Mouse (Mus musculus) forebrain, embryonic 11.5 days (tissue): ENCODE measurements around the gene Lix1. TPM values are rescaled to one million over a fixed set of nuclear protein-coding genes. Genes with fewer than 3 reads are reported as not detected.

ENCODE experiments used
- ATAC-seq: fragments of 200-750 bp; cut with Nextera tagmentation; replicated peaks from 2 replicates; pipeline ENCODE4 v1.8.0; 2017; ENCODE audit warnings: moderate TSS enrichment; ENCODE audit not compliant: low FRiP score
- DNase-seq: peaks from one replicate; pipeline ENCODE4 v3.0.0-alpha.2; 2017; ENCODE audit warnings: low spot score
- H3K27ac ChIP-seq: fragments of 300-500 bp; sonication (generic); 2 replicates; pipeline ENCODE4 v1.5.1; 2014; ENCODE audit warnings: low read depth, low read length
- H3K27me3 ChIP-seq: fragments of 300-500 bp; sonication (generic); 2 replicates; pipeline ENCODE4 v1.6.1; 2014; ENCODE audit warnings: mild to moderate bottlenecking, low read length, mixed read lengths; ENCODE audit not compliant: control insufficient read depth, insufficient read depth
- H3K36me3 ChIP-seq: fragments of 300-500 bp; sonication (generic); 2 replicates; pipeline ENCODE4 v1.6.1; 2014; ENCODE audit warnings: mild to moderate bottlenecking, low read length, moderate library complexity, mixed read lengths; ENCODE audit not compliant: control insufficient read depth, insufficient read depth
- H3K4me1 ChIP-seq: fragments of 300-500 bp; sonication (generic); replicated peaks from 2 replicates; pipeline ENCODE4 v1.6.1; 2014; ENCODE audit warnings: low read length, mixed read lengths; ENCODE audit not compliant: control insufficient read depth, insufficient read depth
- H3K4me2 ChIP-seq: fragments of 300-500 bp; sonication (generic); 2 replicates; pipeline ENCODE4 v1.6.1; 2014; ENCODE audit warnings: low read depth, mild to moderate bottlenecking, low read length, moderate library complexity, mixed read lengths; ENCODE audit not compliant: severe bottlenecking
- H3K4me3 ChIP-seq: fragments of 300-500 bp; sonication (generic); 2 replicates; pipeline ENCODE4 v1.5.1; 2014; ENCODE audit warnings: low read depth, low read length
- H3K9ac ChIP-seq: fragments of 300-500 bp; sonication (generic); 2 replicates; pipeline ENCODE4 v1.6.1; 2014; ENCODE audit warnings: low read length
- H3K9me3 ChIP-seq: fragments of 300-500 bp; sonication (generic); 2 replicates; pipeline ENCODE4 v1.6.1; 2016; ENCODE audit warnings: low read length, mixed read lengths; ENCODE audit not compliant: control insufficient read depth
- WGBS: fragments of 180-500 bp; shearing (Covaris S2); extraction: QIAGEN DNeasy Blood & Tissue Kit; methylation state at CpG from one replicate; pipeline ENCODE4 v1.1.7; 2014; 5-methylcytosine and 5-hydroxymethylcytosine counted together
- polyA plus RNA-seq: library from polyadenylated mRNA; unstranded; fragments of >200 nt; fragmentation: Nextera tagmentation; extraction: Ambion mirVana; gene quantifications from 2 replicates; pipeline ENCODE4 v1.2.1, GENCODE M21; 2014

Lix1 gene
- polyA plus RNA-seq, 1 experiment from 2014 or later, result 106 TPM

GRCm38 (mm10) chr17:17425308-17425813, 22.9 kb downstream of the Lix1 start:
- Histone ChIP-seq H3K4me3 (no peak overlapping the region), H3K36me3 (no peaks in the 10 kb centered on the region), H3K9me3 (no peaks in the 10 kb centered on the region), H3K27me3 (no peaks in the 10 kb centered on the region), H3K4me1 (0 out of 2 replicates have a peak, but pooled peaks cover 2% of the 10 kb centered on the region), H3K4me2 (no peak overlapping the region), H3K9ac (no peak overlapping the region), H3K27ac (no peak overlapping the region)
- DNase-seq, result peak; percentile 41
- peak; percentile 82 for ATAC-seq
- 10% methylated on average over 4 of the region's 4 CpGs for WGBS

GRCm38 (mm10) chr17:17425906-17426305, 23.4 kb downstream of the Lix1 start:
- ATAC-seq, result no peak
- H3K9ac ChIP-seq, result no peak overlapping the region
- H3K4me2 ChIP-seq, result no peak overlapping the region
- H3K4me3 ChIP-seq, result no peak overlapping the region
- no peak overlapping the region for H3K27ac ChIP-seq
- no peaks in the 10 kb centered on the region for H3K9me3 ChIP-seq
- 45% methylated on average over 3 of the region's 3 CpGs for WGBS
- 0 out of 2 replicates have a peak, but pooled peaks cover 2% of the 10 kb centered on the region for H3K4me1 ChIP-seq
- peak; percentile 42 for DNase-seq
- no peaks in the 10 kb centered on the region for H3K27me3 ChIP-seq
- no peaks in the 10 kb centered on the region for H3K36me3 ChIP-seq

- DNase-seq, result no peak
- no peaks in the 10 kb centered on the region for H3K9me3 ChIP-seq
- H3K36me3 ChIP-seq, result no peaks in the 10 kb centered on the region
- 85% methylated on average over 2 of the region's 2 CpGs for WGBS
- ATAC-seq, result no peak
- H3K27me3 ChIP-seq, result no peaks in the 10 kb centered on the region
- no peak overlapping the region for H3K4me3 ChIP-seq
- peaks cover 2% of the 10 kb centered on the region; the same call in 1 of the 2 replicates for H3K4me1 ChIP-seq
- H3K27ac ChIP-seq, result no peak overlapping the region
- no peak overlapping the region for H3K4me2 ChIP-seq
- H3K9ac ChIP-seq, result no peak overlapping the region
Measured at GRCm38 (mm10) chr17:17428888-17429287, 26.4 kb downstream of the Lix1 start.

GRCm38 (mm10) chr17:17433679-17434078, 31.2 kb downstream of the Lix1 start:
- H3K4me2 ChIP-seq, result no peak overlapping the region
- no peaks in the 10 kb centered on the region for H3K27me3 ChIP-seq
- no peaks in the 10 kb centered on the region for H3K9me3 ChIP-seq
- H3K4me3 ChIP-seq, result no peak overlapping the region
- 61% methylated on average over 4 of the region's 4 CpGs for WGBS
- H3K4me1 ChIP-seq, result no peaks in the 10 kb centered on the region; the same call in 1 of the 2 replicates
- DNase-seq (no peak), ATAC-seq (no peak)
- no peak overlapping the region for H3K27ac ChIP-seq
- H3K36me3 ChIP-seq, result no peaks in the 10 kb centered on the region
- H3K9ac ChIP-seq, result no peak overlapping the region

- Histone ChIP-seq H3K4me2 (no peak overlapping the region), H3K4me3 (no peak overlapping the region), H3K27me3 (no peaks in the 10 kb centered on the region), H3K27ac (no peak overlapping the region), H3K9me3 (no peaks in the 10 kb centered on the region), H3K4me1 (peaks cover 5% of the 10 kb centered on the region; the same call in 1 of the 2 replicates), H3K36me3 (no peaks in the 10 kb centered on the region), H3K9ac (no peak overlapping the region)
- no peak for ATAC-seq
- DNase-seq, result no peak
Measured at GRCm38 (mm10) chr17:17438576-17439191, 36.2 kb downstream of the Lix1 start.

- DNase-seq (no peak), ATAC-seq (peak; percentile 58; the same call in 1 of the 2 replicates)
- no peaks in the 10 kb centered on the region for H3K27me3 ChIP-seq
- H3K27ac ChIP-seq, result peak overlapping the region; percentile 62
- H3K9me3 ChIP-seq, result no peaks in the 10 kb centered on the region
- WGBS, result 25% methylated on average over 4 of the region's 4 CpGs
- no peaks in the 10 kb centered on the region; the same call in 1 of the 2 replicates for H3K36me3 ChIP-seq
- 0 out of 2 replicates have a peak overlapping the region, but pooled peaks have one; percentile 20 for H3K9ac ChIP-seq
- H3K4me1 ChIP-seq, result peaks cover 5% of the 10 kb centered on the region; the same call in 1 of the 2 replicates
- no peak overlapping the region for H3K4me2 ChIP-seq
- no peak overlapping the region for H3K4me3 ChIP-seq
Measured at GRCm38 (mm10) chr17:17441876-17442498, 39.5 kb downstream of the Lix1 start.

GRCm38 (mm10) chr17:17444297-17444886, 41.9 kb downstream of the Lix1 start:
- WGBS, result 87% methylated on average over 3 of the region's 3 CpGs
- peaks cover 7% of the 10 kb centered on the region; the same call in 1 of the 2 replicates for H3K4me1 ChIP-seq
- H3K36me3 ChIP-seq, result no peaks in the 10 kb centered on the region; the same call in 1 of the 2 replicates
- H3K4me2 ChIP-seq, result no peak overlapping the region
- H3K27ac ChIP-seq, result no peak overlapping the region
- no peaks in the 10 kb centered on the region for H3K9me3 ChIP-seq
- H3K9ac ChIP-seq, result no peak overlapping the region
- DNase-seq (no peak), ATAC-seq (no peak)
- no peaks in the 10 kb centered on the region for H3K27me3 ChIP-seq
- H3K4me3 ChIP-seq, result no peak overlapping the region

GRCm38 (mm10) chr17:17446683-17447082, 44.2 kb downstream of the Lix1 start:
- H3K9ac ChIP-seq, result no peak overlapping the region
- H3K4me2 ChIP-seq, result no peak overlapping the region
- no peak overlapping the region for H3K4me3 ChIP-seq
- H3K27me3 ChIP-seq, result no peaks in the 10 kb centered on the region
- no peak overlapping the region for H3K27ac ChIP-seq
- H3K9me3 ChIP-seq, result no peaks in the 10 kb centered on the region
- ATAC-seq, result no peak
- WGBS, result 92% methylated on average over 3 of the region's 3 CpGs
- DNase-seq, result no peak
- no peaks in the 10 kb centered on the region; the same call in 1 of the 2 replicates for H3K36me3 ChIP-seq
- peaks cover 9% of the 10 kb centered on the region; the same call in 1 of the 2 replicates for H3K4me1 ChIP-seq
